Mouse (Mus musculus) left cerebral cortex, postnatal 14 days (tissue): Measurements from ENCODE around the gene Atp10a. TPM values are rescaled to one million over a fixed set of nuclear protein-coding genes. Genes with fewer than 3 reads are reported as not detected.

ENCODE experiments used
- DNase-seq, 2 experiments: peaks; one replicate each; pipeline ENCODE4 v3.0.0; 2021 to 2022; ENCODE audit warnings: low spot score in 2 of 2, mixed read lengths in 1 of 2
- intact Hi-C: fragments of 180-260 bp; cut with DNase I; formaldehyde crosslinking; loops from one replicate; pipeline ENCODE4 v1.15.1; 2025
- total RNA-seq, 2 experiments: library from RNA; stranded (reverse); gene quantifications; 2 replicates each; pipeline ENCODE4 v1.2.3; 2021

The Atp10a gene
- total RNA-seq, 2 experiments from 2014 or later: 5.9 to 6.3 TPM

GRCm38 (mm10) chr7:58730831-58731230, 74.9 kb downstream of the Atp10a start:
- intact Hi-C loops: no loop called here
- no peak for DNase-seq

- intact Hi-C loops: no loop called here
- no peak for DNase-seq
These were observed 76.4 kb downstream of the Atp10a start for GRCm38 (mm10) chr7:58732406-58732805.

GRCm38 (mm10) chr7:58733490-58733901, 77.5 kb downstream of the Atp10a start:
- no peak for DNase-seq
- intact Hi-C loops: no loop called here

GRCm38 (mm10) chr7:58736841-58737547, 81.0 kb downstream of the Atp10a start:
- intact Hi-C loops: no loop called here
- no peak for DNase-seq

GRCm38 (mm10) chr7:58740196-58740595, 84.2 kb downstream of the Atp10a start:
- intact Hi-C loops: loop anchor here (10.0 kb wide), 2 partner anchors 75 to 155 kb away; no protein-coding TSS in a partner anchor

GRCm38 (mm10) chr7:58740842-58741241, 84.9 kb downstream of the Atp10a start:
- intact Hi-C loops: loop anchor here (10.0 kb wide), 2 partner anchors 76 to 156 kb away; no protein-coding TSS in a partner anchor

More at GRCm38 (mm10) chr7:58740196-58740595, 84.2 kb downstream of the Atp10a start:
- no peak for DNase-seq

GRCm38 (mm10) chr7:58742009-58742408, 86.0 kb downstream of the Atp10a start:
- intact Hi-C loops: loop anchor here (10.0 kb wide), 2 partner anchors 77 to 157 kb away; no protein-coding TSS in a partner anchor
- no peak for DNase-seq

More at GRCm38 (mm10) chr7:58740842-58741241, 84.9 kb downstream of the Atp10a start:
- DNase-seq: no peak

- intact Hi-C loops: loop anchor here (10.0 kb wide), 2 partner anchors 78 to 158 kb away; no protein-coding TSS in a partner anchor
These were observed 86.7 kb downstream of the Atp10a start for GRCm38 (mm10) chr7:58742648-58743047.

GRCm38 (mm10) chr7:58743362-58744320, 87.7 kb downstream of the Atp10a start:
- intact Hi-C loops: loop anchor here (10.0 kb wide), 2 partner anchors 79 to 159 kb away; no protein-coding TSS in a partner anchor
- peak; percentile 42 to 48 for DNase-seq

More at GRCm38 (mm10) chr7:58742648-58743047, 86.7 kb downstream of the Atp10a start:
- DNase-seq: no peak

GRCm38 (mm10) chr7:58746817-58747216, 90.9 kb downstream of the Atp10a start:
- intact Hi-C loops: loop anchor here (10.0 kb wide), 2 partner anchors 82 to 162 kb away; no protein-coding TSS in a partner anchor
- DNase-seq: no peak

- DNase-seq: no peak
- intact Hi-C loops: loop anchor here (10.0 kb wide), 2 partner anchors 85 to 165 kb away; no protein-coding TSS in a partner anchor
These were observed 94.1 kb downstream of the Atp10a start for GRCm38 (mm10) chr7:58749904-58750612.

GRCm38 (mm10) chr7:58752041-58752440, 96.1 kb downstream of the Atp10a start:
- no peak for DNase-seq
- intact Hi-C loops: no loop called here

GRCm38 (mm10) chr7:58754076-58754475, 98.1 kb downstream of the Atp10a start:
- intact Hi-C loops: no loop called here

GRCm38 (mm10) chr7:58754536-58754935, 98.6 kb downstream of the Atp10a start:
- DNase-seq: no peak
- intact Hi-C loops: no loop called here

More at GRCm38 (mm10) chr7:58754076-58754475, 98.1 kb downstream of the Atp10a start:
- no peak for DNase-seq

GRCm38 (mm10) chr7:58755083-58755482, 99.1 kb downstream of the Atp10a start:
- no peak for DNase-seq
- intact Hi-C loops: no loop called here

- DNase-seq: no peak
- intact Hi-C loops: no loop called here
These were observed 99.9 kb downstream of the Atp10a start for GRCm38 (mm10) chr7:58755846-58756245.

- intact Hi-C loops: no loop called here
- DNase-seq: no peak
These were observed 101.4 kb downstream of the Atp10a start for GRCm38 (mm10) chr7:58757331-58757730.

GRCm38 (mm10) chr7:58758396-58758795, 102.4 kb downstream of the Atp10a start:
- intact Hi-C loops: no loop called here
- DNase-seq: no peak

GRCm38 (mm10) chr7:58759265-58759664, 103.3 kb downstream of the Atp10a start:
- intact Hi-C loops: no loop called here
- DNase-seq: no peak
